ENCODE assay signal across 10 mouse cellular contexts in genomic region chr6:143148868-143149267, GRCm38 (mm10). TPM values are rescaled to one million over a fixed set of nuclear protein-coding genes. Genes with fewer than 3 reads are reported as not detected.
DNase-seq lines count a peak whose midpoint lies in the region; ATAC-seq lines count a peak whose summit lies in the region.
"Had no signal": no experiment of that assay in that cellular context is flagged by ENCODE, and none has a peak within 500 bp of the region (broad histone marks: within the 10 kb centered on the region; RNA-seq: fewer than 3 reads in every experiment).

No protein-coding gene starts in this region.

- ATAC-seq in neutrophil, adult 5-6 weeks (ENCODE audit: extremely low read depth, insufficient number of reproducible peaks, low FRiP score, poor library complexity, severe bottlenecking): peak; percentile 38; the same call in 1 of the 2 replicates
- ATAC-seq: forebrain, embryonic 15.5 days had no signal

- peak; percentile 48 for DNase-seq in kidney, postnatal 14 days
- no peak for DNase-seq in kidney, adult 11 months
- peak; percentile 77 for DNase-seq in ES-CJ7 (ENCODE audit: low read depth, low spot score)
- peak; percentile 39 for DNase-seq in adrenal gland, postnatal 14 days
- DNase-seq in cerebellum, adult 11-12 months: no peak
- no peak for DNase-seq in testis, postnatal 14 days (ENCODE audit: low spot score)
- DNase-seq: heart, postnatal 36 days; thymus, adult 18-20 months had no signal

RNA-seq across cellular contexts. Expression of gene Etnk1, which starts 18.2 kb away (rescaled TPM):
- 93.9 and 105 TPM in 2 replicates for total RNA-seq in adrenal gland, postnatal 14 days (2021)
- total RNA-seq in neutrophil, adult 5-6 weeks (2017): 199 and 208 TPM in 2 replicates

RNA-seq across cellular contexts. Expression of gene C2cd5, which starts 48.9 kb away (rescaled TPM):
- 18.5 and 23.5 TPM in 2 replicates for total RNA-seq in adrenal gland, postnatal 14 days (2021)
- total RNA-seq in neutrophil, adult 5-6 weeks (2017): 40.3 and 43.1 TPM in 2 replicates

Comparison
In these comparisons a context has a peak if more than half of its experiments do, and no peak if none do; other contexts are left out.
1. DNase-seq: peak in kidney, postnatal 14 days (single experiment), ES-CJ7 (single experiment) and adrenal gland, postnatal 14 days (single experiment); none in kidney, adult 11 months (single experiment), cerebellum, adult 11-12 months (single experiment) and testis, postnatal 14 days (single experiment).